Mouse (Mus musculus) urinary bladder, postnatal 10 days (tissue): ENCODE results near the gene Siva1.
A peak's percentile ranks its signal among the peaks of the same experiment; 100 is the strongest.

Experiments
- DNase-seq: peaks from one replicate; pipeline ENCODE4 v3.0.0; 2022; ENCODE audit warnings: low spot score

The Siva1 gene

GRCm38 (mm10) chr12:112623742-112624141 lies 20.7 kb upstream of the Siva1 start:
- no peak for DNase-seq

GRCm38 (mm10) chr12:112625700-112626099 lies 18.8 kb upstream of the Siva1 start:
- DNase-seq, result no peak

GRCm38 (mm10) chr12:112626455-112626854 lies 18.0 kb upstream of the Siva1 start:
- no peak for DNase-seq

GRCm38 (mm10) chr12:112627097-112627881 lies 17.2 kb upstream of the Siva1 start:
- DNase-seq, result no peak

DNA sequence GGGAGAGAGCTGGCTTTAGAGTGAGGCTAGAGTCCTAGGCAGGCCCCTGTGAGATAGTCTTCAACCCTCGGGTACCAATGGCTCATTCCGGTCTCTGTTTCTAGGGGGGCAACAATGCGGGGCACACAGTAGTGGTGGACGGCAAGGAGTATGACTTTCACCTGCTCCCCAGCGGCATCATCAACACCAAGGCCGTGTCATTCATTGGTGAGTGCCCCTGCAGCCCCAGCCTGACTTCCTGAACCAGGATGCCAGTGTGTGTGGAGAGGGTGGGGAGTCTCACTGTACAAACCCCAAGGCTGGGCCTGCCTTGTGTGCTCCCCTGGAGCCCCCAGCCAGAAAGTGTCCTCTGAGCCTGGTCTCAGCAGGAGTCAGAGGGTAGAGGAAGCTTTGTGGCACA lies 16.3 kb upstream of the Siva1 start:
- DNase-seq, result no peak

DNA sequence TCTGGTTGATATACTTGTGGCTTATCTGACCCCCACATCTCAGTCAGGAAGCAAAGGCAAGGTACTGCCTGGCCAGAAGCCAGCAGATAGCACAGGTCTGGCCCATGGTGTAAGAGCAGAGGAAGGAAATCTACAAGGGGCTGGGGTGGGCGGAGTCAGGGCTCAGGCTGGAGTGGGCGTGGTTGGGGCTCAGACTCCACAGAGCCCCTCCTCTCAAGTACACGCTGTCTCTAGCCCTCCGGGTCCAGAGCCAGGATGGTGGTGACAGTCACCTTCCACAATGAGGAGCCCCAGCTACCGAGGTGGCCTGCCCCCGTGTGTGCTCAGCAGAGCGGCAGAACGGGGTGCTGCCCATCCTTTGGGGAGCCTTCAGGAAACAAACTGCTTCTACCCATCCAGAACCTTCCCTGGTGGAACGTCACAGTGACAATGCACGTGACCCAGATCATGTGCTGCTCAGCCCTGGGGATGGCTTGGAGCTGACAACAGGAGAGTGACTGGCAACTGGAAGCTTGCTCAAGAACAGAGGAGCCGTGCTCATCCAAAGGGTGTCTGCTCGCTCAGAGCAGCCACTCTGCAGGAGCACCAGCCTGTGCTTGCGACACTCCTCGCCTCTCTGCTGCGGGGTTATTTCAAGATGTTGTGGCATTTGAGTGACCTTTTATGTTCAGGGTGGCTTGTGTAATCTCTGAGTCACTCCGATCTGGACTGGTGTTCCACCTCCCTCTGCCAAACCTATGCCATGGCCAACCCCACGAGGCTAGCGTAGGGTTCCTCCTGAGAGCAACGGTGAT lies 15.4 kb upstream of the Siva1 start:
- no peak for DNase-seq

- no peak for DNase-seq
These were observed 14.4 kb upstream of the Siva1 start for GRCm38 (mm10) chr12:112630029-112630428.

DNA sequence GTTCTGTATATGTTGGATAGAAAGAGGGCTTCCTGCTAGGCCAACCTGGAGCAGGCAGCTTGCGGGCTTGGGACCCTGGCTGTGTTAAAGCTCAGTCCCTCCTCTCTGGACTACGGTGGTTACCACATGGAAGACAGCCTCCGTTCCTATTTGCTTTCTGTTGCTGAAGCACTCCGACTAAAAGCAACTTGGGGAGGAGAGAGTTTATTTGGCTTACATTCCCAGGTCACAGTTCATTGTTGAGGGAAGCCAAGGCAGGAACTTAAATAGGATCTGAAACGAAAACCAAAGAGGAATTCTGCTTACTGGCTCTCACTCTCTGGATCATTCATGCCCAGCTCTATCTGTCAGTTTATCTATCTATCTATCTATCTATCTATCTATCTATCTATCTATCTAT lies 13.7 kb upstream of the Siva1 start:
- no peak for DNase-seq

DNA sequence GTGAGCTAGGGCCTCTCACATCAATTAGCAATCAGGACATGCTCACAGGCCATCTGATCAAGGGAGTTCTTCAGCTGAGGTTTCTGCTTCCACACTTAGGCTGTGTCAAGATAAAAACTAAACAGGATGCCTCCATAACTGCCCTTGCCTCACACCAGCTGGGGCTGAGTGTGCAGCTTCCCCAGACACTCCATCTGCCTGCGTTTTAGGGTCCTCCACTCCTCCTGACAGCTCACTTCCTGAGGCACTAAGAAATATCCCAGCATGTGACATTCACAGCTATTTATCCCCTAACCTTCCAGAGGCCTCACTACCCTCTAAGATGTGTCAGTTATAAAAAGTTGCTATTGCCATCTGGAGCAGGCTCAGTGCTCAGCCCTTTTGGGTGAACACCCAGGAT lies 13.0 kb upstream of the Siva1 start:
- DNase-seq, result no peak

DNA sequence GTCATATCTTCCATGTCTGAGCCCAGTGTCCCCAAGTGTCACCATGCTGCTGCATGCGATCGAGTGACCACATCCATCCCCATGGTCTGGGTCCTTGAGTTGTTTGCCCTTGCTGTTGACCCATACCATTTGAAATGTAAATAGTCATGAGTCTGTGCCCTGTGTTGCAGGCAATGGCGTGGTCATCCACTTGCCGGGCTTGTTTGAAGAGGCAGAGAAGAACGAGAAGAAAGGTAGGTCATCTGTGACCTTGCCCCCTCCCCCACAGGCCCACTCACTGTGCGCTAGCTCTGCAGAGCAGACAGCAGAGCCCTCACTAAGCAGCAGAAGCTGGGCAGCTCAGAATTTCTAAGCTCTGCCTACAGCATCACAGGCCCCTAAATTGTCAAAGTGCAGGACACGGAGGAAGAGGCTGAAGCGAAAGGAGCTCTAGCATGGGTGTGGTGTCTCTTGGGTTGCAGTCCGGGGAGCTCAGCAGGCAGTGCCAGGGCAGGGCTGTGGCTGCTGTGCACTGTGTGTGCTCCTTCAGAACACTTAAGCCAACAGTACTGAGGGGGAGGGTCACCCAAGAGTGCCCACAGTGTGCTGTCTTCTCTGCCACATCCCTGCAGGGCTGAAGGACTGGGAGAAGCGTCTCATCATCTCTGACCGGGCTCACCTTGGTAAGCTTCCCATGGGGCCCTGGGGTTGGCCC lies 12.2 kb upstream of the Siva1 start:
- DNase-seq, result no peak

GRCm38 (mm10) chr12:112632907-112633306 lies 11.6 kb upstream of the Siva1 start:
- no peak for DNase-seq

DNA sequence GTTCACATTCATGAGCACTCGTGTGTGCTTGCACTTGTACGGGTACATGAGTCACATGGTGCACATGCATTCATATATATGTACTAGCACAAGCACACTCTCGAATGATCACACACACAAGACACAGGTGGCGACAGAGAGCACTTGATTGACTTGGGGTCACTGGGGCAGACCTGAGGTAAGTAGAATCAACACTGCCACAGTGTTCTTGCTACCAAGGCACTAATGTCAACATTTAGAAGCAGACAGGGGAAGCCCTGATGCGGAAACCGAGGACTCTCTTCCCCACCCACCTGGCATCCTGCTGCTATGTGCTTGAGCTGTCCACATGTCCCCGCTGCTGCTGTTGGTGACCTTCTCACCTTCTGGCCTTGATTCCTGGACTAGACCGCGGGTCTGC lies 10.8 kb upstream of the Siva1 start:
- no peak for DNase-seq

GRCm38 (mm10) chr12:112639526-112639925 lies 5.0 kb upstream of the Siva1 start:
- no peak for DNase-seq

- no peak for DNase-seq
These were observed 1.4 kb upstream of the Siva1 start for GRCm38 (mm10) chr12:112643126-112643525.

GRCm38 (mm10) chr12:112644855-112645506 lies 502 bp downstream of the Siva1 start:
- DNase-seq, result no peak

GRCm38 (mm10) chr12:112646139-112646538 lies 1.7 kb downstream of the Siva1 start:
- no peak for DNase-seq

DNA sequence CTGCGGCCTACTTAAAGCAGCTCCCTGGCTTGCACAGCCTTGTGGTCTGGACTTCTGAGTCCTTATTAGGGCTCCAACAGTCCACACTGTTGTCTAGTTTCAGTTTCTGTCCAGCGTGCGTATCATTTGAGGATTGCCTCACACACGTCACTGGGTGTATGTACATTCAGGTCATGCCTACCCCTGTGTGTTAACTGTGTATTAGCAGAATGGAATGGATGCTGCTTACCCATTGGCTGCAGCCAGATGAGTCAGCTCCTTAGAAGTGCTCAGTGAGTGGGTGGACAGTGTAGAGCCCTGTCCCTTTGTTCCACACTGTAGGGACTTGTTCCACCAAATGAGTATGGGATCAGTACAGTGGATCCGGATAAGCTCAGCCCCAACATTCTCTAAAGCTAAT lies 3.6 kb downstream of the Siva1 start:
- DNase-seq, result no peak

DNA sequence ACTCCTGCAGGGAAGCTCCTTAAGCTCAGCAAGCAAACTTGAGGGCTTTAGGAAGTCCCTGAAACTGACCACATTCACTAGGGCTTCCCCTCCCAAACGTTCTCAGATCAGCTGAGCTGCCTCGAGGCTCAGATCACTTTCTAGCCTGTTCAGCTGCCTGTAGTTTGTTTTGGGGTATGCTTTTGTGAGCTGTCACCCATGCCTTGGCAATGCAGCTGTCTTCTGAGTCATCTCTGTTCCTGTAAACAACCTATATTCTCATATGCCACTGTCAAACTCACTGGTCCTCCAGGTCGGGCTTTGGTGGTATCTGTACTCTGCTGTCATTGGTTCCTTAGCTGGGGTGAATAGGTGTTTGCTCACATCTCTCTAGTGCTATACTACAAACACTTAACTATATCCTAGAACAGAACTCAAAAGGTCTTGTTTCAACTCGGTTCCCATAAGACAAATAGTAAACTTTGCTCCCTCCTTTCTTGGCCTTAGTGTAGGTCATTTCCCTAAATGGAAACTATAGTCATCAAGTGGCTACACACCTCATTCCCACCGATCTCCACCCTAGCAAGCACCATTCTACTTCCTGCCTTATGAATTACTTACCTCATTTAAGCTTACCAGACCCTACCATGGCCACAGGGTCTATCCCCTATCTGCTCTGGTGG lies 7.4 kb downstream of the Siva1 start:
- DNase-seq, result no peak

DNA sequence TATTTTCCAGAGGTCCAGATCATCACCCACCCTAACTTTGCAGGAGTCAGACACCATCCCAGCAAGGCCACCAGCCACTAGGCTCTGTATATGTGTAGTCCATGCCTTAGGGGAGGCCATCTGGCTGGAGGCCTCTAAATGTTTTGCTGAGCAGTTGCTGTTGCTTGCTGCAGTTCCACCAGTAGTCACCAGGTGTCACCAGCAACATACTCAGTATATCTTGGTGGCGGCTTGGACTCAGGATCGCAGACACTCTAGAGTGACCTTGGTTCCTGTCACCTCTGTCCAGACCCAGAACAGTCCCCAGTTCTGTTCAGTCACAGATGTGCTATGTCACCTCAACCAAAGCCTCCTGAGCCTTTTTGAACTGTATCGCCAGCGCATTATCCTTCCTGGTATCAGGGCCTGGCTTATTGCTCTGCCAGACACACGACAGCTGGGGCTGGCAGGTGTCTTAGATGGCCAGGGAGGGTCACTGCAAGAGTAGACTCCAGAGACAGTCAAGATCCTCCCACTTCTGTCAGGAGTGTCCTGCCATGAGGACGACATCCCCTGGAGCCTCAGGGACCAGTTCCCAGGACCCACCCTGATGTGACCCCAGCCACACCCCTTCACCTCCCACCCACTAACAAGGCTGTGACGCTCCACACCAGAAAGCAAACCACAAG lies 8.8 kb downstream of the Siva1 start:
- DNase-seq, result peak; percentile 47

GRCm38 (mm10) chr12:112654076-112654475 lies 9.6 kb downstream of the Siva1 start:
- no peak for DNase-seq

- DNase-seq, result no peak
These were observed 14.1 kb downstream of the Siva1 start for GRCm38 (mm10) chr12:112658619-112659018.
